Mouse (Mus musculus): ENCODE measurements around the gene Gal3st3. TPM values are rescaled to one million over a fixed set of nuclear protein-coding genes. Genes with fewer than 3 reads are reported as not detected.

The Gal3st3 gene
- total and polyA plus RNA-seq, 2 experiments from 2014 or later = 25.0 to 31.9 TPM

GRCm38 (mm10) chr19:5277140-5277539 lies 21.0 kb upstream of the Gal3st3 start:
- Histone ChIP-seq H3K27ac (no peak overlapping the region), H3K9ac (replicated peaks; ENCODE audit: low read length) (no peak overlapping the region), H3K4me2 (ENCODE audit: low read depth, low read length) (no peak overlapping the region), H3K4me1 (ENCODE audit: insufficient read depth, low read length) (no peaks in the 10 kb centered on the region), H3K36me3 (ENCODE audit: insufficient read depth, low read length) (peaks cover 43% of the 10 kb centered on the region), H3K27me3 (ENCODE audit: insufficient read depth, low read length) (no peaks in the 10 kb centered on the region), H3K4me3 (ENCODE audit: low read length) (no peak overlapping the region), H3K9me3 (ENCODE audit: low read length) (no peaks in the 10 kb centered on the region)
- DNase-seq (ENCODE audit: low spot score) (peak; percentile 15), ATAC-seq (no peak)
- WGBS = 86% methylated on average over 3 of the region's 3 CpGs
- TF ChIP-seq CTCF (IDR thresholded peaks at IDR 0.05; ENCODE audit: low read depth) = peak; percentile 38

GRCm38 (mm10) chr19:5278381-5278780 lies 19.8 kb upstream of the Gal3st3 start:
- ATAC-seq (no peak), DNase-seq (ENCODE audit: low spot score) (no peak)
- no peak overlapping the region for H3K4me3 ChIP-seq (ENCODE audit: low read length)
- peaks cover 53% of the 10 kb centered on the region for H3K36me3 ChIP-seq (ENCODE audit: insufficient read depth, low read length)
- no peaks in the 10 kb centered on the region for H3K4me1 ChIP-seq (ENCODE audit: insufficient read depth, low read length)
- 89% methylated on average over 8 of the region's 8 CpGs for WGBS
- no peaks in the 10 kb centered on the region for H3K27me3 ChIP-seq (ENCODE audit: insufficient read depth, low read length)
- H3K9me3 ChIP-seq (ENCODE audit: low read length) = no peaks in the 10 kb centered on the region
- H3K9ac ChIP-seq (replicated peaks; ENCODE audit: low read length) = no peak overlapping the region
- no peak overlapping the region for H3K4me2 ChIP-seq (ENCODE audit: low read depth, low read length)
- no peak overlapping the region for H3K27ac ChIP-seq
- TF ChIP-seq CTCF (IDR thresholded peaks at IDR 0.05; ENCODE audit: low read depth) = no peak

DNA sequence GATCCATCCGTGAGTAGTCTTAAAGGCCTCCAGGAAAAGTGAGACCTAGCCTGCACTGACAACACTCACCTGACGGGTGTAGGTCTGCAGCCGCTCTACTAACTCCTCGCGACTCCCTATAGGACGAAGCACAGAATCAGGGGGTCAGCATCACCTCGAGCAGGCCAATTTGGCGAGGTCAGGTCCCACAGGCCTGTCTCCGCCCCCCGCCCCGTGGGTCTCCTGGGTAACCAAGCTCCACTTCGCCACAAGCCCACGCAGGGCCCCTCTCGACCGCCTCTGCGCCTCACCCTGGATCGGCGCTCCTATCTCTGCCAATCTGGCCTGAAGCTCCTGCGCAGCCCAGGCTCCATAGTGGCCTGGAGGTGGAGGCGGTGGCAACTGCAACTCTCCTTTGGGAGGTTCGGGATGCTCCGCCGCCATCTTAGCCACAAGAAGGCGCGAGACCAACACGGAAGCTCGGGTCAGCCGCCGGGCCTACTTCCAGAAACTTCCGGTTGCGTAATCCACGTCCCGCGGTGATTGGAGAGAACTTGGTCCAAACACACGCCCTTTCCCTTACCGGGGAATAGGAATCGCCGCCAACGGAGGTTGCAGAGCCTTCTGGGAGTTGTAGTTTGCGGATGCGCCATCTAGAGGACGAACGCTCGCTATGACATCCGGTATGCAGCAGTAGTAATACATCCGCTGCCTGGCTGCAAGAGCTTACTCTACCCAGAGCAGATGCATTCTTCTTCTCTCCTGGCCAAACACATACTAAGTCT lies 3.0 kb upstream of the Gal3st3 start, which contains the start of gene Sf3b2:
TSS of gene Sf3b2 (minus strand) at position 484 of the 764 bp plus-strand sequence.
- H3K4me1 ChIP-seq (ENCODE audit: insufficient read depth, low read length) = peaks cover 15% of the 10 kb centered on the region
- H3K27ac ChIP-seq = peak within 1 kb of the TSS; percentile 91
- peaks cover 22% of the 10 kb centered on the region for H3K36me3 ChIP-seq (ENCODE audit: insufficient read depth, low read length)
- ATAC-seq (peak; percentile 97), DNase-seq (ENCODE audit: low spot score) (peak; percentile 100)
- peak within 1 kb of the TSS; percentile 95 for H3K4me3 ChIP-seq (ENCODE audit: low read length)
- peak within 1 kb of the TSS; percentile 83 for H3K9ac ChIP-seq (replicated peaks; ENCODE audit: low read length)
- H3K4me2 ChIP-seq (ENCODE audit: low read depth, low read length) = peak within 1 kb of the TSS; percentile 81
- no peaks in the 10 kb centered on the region for H3K9me3 ChIP-seq (ENCODE audit: low read length)
- H3K27me3 ChIP-seq (ENCODE audit: insufficient read depth, low read length) = no peaks in the 10 kb centered on the region
- TF ChIP-seq CTCF (IDR thresholded peaks at IDR 0.05; ENCODE audit: low read depth) = peak; percentile 84
- under 1% methylated on average over 46 of the region's 46 CpGs for WGBS

DNA sequence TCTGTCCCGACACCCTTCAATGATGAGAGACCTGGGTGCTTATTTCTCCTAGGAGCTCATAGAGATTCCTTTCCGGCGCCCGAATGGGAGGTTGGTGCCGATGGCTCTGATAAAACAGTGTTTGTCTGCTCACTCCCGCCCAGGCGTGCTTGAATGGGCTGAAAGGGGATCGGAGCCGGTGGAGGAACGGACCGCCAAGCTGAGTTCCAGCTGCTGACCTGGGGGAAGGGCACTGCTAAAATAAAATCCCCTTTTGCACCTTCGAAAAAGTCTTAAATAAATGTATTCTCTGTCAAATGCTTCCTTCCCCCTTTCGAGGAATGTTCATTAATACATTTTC lies 2.4 kb upstream of the Gal3st3 start:
- H3K9ac ChIP-seq (replicated peaks; ENCODE audit: low read length) = peak overlapping the region; percentile 55
- peaks cover 16% of the 10 kb centered on the region for H3K4me1 ChIP-seq (ENCODE audit: insufficient read depth, low read length)
- no peaks in the 10 kb centered on the region for H3K27me3 ChIP-seq (ENCODE audit: insufficient read depth, low read length)
- DNase-seq (ENCODE audit: low spot score) = no peak
- H3K9me3 ChIP-seq (ENCODE audit: low read length) = no peaks in the 10 kb centered on the region
- TF ChIP-seq CTCF (IDR thresholded peaks at IDR 0.05; ENCODE audit: low read depth) = no peak
- peak overlapping the region; percentile 95 for H3K4me3 ChIP-seq (ENCODE audit: low read length)
- H3K4me2 ChIP-seq (ENCODE audit: low read depth, low read length) = peak overlapping the region; percentile 81
- H3K36me3 ChIP-seq (ENCODE audit: insufficient read depth, low read length) = peaks cover 16% of the 10 kb centered on the region
- peak; percentile 49 for ATAC-seq
- 6% methylated on average over 13 of the region's 13 CpGs for WGBS
- H3K27ac ChIP-seq = peak overlapping the region; percentile 91

DNA sequence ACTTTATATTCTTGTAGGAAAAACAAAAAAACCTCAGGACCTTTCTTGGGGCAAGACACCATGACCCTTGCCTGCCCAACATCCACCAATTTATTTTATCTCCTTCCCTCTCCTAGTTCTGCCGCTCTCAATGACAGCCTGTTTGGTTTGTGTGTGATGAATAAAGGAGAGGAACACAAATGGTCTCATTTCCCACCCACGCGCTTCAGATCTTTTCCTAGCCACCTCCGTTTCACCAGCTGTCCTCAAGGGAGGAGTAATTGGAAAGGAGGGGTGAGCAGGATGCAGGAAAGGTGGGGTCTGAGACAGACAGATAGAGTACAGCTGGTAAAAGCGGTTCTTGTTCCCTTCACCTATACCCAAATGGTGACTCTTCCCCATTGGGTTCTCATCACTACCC lies 1.5 kb upstream of the Gal3st3 start:
- TF ChIP-seq CTCF (IDR thresholded peaks at IDR 0.05; ENCODE audit: low read depth) = no peak
- H3K9me3 ChIP-seq (ENCODE audit: low read length) = no peaks in the 10 kb centered on the region
- no peaks in the 10 kb centered on the region for H3K27me3 ChIP-seq (ENCODE audit: insufficient read depth, low read length)
- no peak for ATAC-seq
- no peak overlapping the region for H3K4me3 ChIP-seq (ENCODE audit: low read length)
- no peak overlapping the region for H3K4me2 ChIP-seq (ENCODE audit: low read depth, low read length)
- H3K36me3 ChIP-seq (ENCODE audit: insufficient read depth, low read length) = peaks cover 12% of the 10 kb centered on the region
- no peak overlapping the region for H3K9ac ChIP-seq (replicated peaks; ENCODE audit: low read length)
- peaks cover 16% of the 10 kb centered on the region for H3K4me1 ChIP-seq (ENCODE audit: insufficient read depth, low read length)
- DNase-seq (ENCODE audit: low spot score) = no peak
- WGBS = 84% methylated on average over 5 of the region's 5 CpGs
- no peak overlapping the region for H3K27ac ChIP-seq

DNA sequence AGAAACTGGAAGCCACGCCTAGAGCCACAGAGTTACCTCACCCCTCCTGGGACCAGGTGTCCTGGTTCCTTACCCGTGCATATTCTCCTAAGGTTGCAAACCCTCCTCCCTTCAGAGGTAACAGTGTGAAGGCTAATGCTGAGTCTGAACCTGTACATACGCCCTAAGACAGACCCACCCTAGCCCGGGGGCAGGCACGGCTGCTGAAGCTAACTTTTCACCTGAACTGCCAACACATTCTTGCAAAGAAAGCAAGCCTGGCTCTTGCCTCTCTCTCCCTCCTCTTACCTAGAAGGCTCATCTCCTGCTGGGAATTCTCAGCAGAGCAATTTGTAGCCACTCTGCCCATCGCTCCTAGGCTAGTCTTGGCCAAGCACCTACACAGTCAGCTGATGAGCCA lies 2.5 kb downstream of the Gal3st3 start:
- Histone ChIP-seq H3K36me3 (ENCODE audit: insufficient read depth, low read length) (peaks cover 16% of the 10 kb centered on the region; the same call in 1 of the 2 replicates), H3K4me3 (ENCODE audit: low read length) (no peak overlapping the region), H3K4me1 (ENCODE audit: insufficient read depth, low read length) (0 out of 2 replicates have a peak, but pooled peaks cover 8% of the 10 kb centered on the region), H3K9me3 (ENCODE audit: low read length) (no peaks in the 10 kb centered on the region), H3K9ac (replicated peaks; ENCODE audit: low read length) (0 out of 2 replicates have a peak overlapping the region, but pooled peaks have one; percentile 24), H3K27ac (no peak overlapping the region), H3K4me2 (ENCODE audit: low read depth, low read length) (no peak overlapping the region), H3K27me3 (ENCODE audit: insufficient read depth, low read length) (no peaks in the 10 kb centered on the region)
- DNase-seq (ENCODE audit: low spot score) (no peak), ATAC-seq (no peak)
- no peak for TF ChIP-seq CTCF (IDR thresholded peaks at IDR 0.05; ENCODE audit: low read depth)
- WGBS = 88% methylated on average over 6 of the region's 6 CpGs

- Histone ChIP-seq H3K36me3 (ENCODE audit: insufficient read depth, low read length) (peaks cover 26% of the 10 kb centered on the region), H3K9me3 (ENCODE audit: low read length) (no peaks in the 10 kb centered on the region), H3K27ac (no peak overlapping the region), H3K4me2 (ENCODE audit: low read depth, low read length) (no peak overlapping the region), H3K4me3 (ENCODE audit: low read length) (no peak overlapping the region), H3K4me1 (ENCODE audit: insufficient read depth, low read length) (0 out of 2 replicates have a peak, but pooled peaks cover 8% of the 10 kb centered on the region), H3K9ac (replicated peaks; ENCODE audit: low read length) (no peak overlapping the region), H3K27me3 (ENCODE audit: insufficient read depth, low read length) (no peaks in the 10 kb centered on the region)
- ATAC-seq = no peak
- TF ChIP-seq CTCF (IDR thresholded peaks at IDR 0.05; ENCODE audit: low read depth) = peak; percentile 76
- DNase-seq (ENCODE audit: low spot score) = peak; percentile 68
- WGBS = 20% methylated on average over 4 of the region's 4 CpGs
These were observed 4.3 kb downstream of the Gal3st3 start for GRCm38 (mm10) chr19:5302455-5302854.

All from hindbrain, postnatal 0 days (tissue).